Mouse (Mus musculus) liver, adult 2 months (tissue): ENCODE data around the gene Tshr.

Source experiments
- CTCF ChIP-seq: fragments of 200-500 bp; IDR thresholded peaks from 2 replicates; pipeline ENCODE4 v1.5.1; 2011; ENCODE audit warnings: low read depth, low read length, control low read depth
- POLR2A ChIP-seq: fragments of 200-500 bp; IDR thresholded peaks from 2 replicates; pipeline ENCODE4 v1.6.1; 2011; ENCODE audit warnings: low read length, control low read depth; ENCODE audit not compliant: insufficient read depth; ENCODE audit errors: extremely low read depth

- no peak for TF ChIP-seq CTCF
- TF ChIP-seq POLR2A = no peak
Observed at GRCm38 (mm10) chr12:91410306-91410705, 25.9 kb downstream of the Tshr start.
